Mouse (Mus musculus) erythroblast, embryonic 14.5 days (primary cell): ENCODE data around the gene Dzip1l. TPM values are rescaled to one million over a fixed set of nuclear protein-coding genes. Genes with fewer than 3 reads are reported as not detected.

Source experiments
- H3K27me3 ChIP-seq: 2 replicates; pipeline ENCODE4 v1.6.1; 2012; ENCODE audit warnings: inconsistent platforms; ENCODE audit not compliant: control insufficient read depth
- H3K36me3 ChIP-seq: 2 replicates; pipeline ENCODE4 v1.6.1; 2012; ENCODE audit warnings: mild to moderate bottlenecking, inconsistent platforms; ENCODE audit not compliant: control insufficient read depth
- H3K4me1 ChIP-seq: 2 replicates; pipeline ENCODE4 v1.6.1; 2012; ENCODE audit warnings: inconsistent platforms; ENCODE audit not compliant: control insufficient read depth
- H3K4me3 ChIP-seq: replicated peaks from 2 replicates; pipeline ENCODE3; 2012; ENCODE audit warnings: moderate library complexity, mild to moderate bottlenecking, inconsistent platforms
- H3K9me3 ChIP-seq: 2 replicates; pipeline ENCODE4 v1.6.1; 2012; ENCODE audit warnings: low read length, inconsistent platforms, mixed read lengths; ENCODE audit not compliant: control insufficient read depth
- GATA1 ChIP-seq: IDR thresholded peaks from 2 replicates; pipeline ENCODE4 v1.6.1; 2012; ENCODE audit warnings: low read length, inconsistent platforms, mixed read lengths
- TAL1 ChIP-seq: IDR thresholded peaks from 3 replicates; pipeline ENCODE4 v1.6.1; 2012; ENCODE audit warnings: low read length, inconsistent platforms, mixed read lengths
- polyA plus RNA-seq: library from polyadenylated mRNA; stranded (reverse); fragments of >175 nt; gene quantifications from 2 replicates; pipeline ENCODE4 v1.2.3, GENCODE M21; 2012

Dzip1l gene
- polyA plus RNA-seq, 1 experiment, result 0.02 TPM

- Histone ChIP-seq H3K4me1 (no peaks in the 10 kb centered on the region), H3K27me3 (no peaks in the 10 kb centered on the region), H3K9me3 (no peaks in the 10 kb centered on the region), H3K36me3 (no peaks in the 10 kb centered on the region), H3K4me3 (no peak overlapping the region)
- TF ChIP-seq GATA1 (no peak), TAL1 (no peak)
Observed at GRCm38 (mm10) chr9:99637736-99638135, 8.4 kb downstream of the Dzip1l start.

- H3K9me3 ChIP-seq, result no peaks in the 10 kb centered on the region
- H3K36me3 ChIP-seq, result no peaks in the 10 kb centered on the region
- no peak overlapping the region for H3K4me3 ChIP-seq
- H3K4me1 ChIP-seq, result no peaks in the 10 kb centered on the region
- TF ChIP-seq GATA1, result no peak
- no peak for TF ChIP-seq TAL1
- H3K27me3 ChIP-seq, result no peaks in the 10 kb centered on the region
Observed at GRCm38 (mm10) chr9:99639957-99640356, 10.7 kb downstream of the Dzip1l start.

GRCm38 (mm10) chr9:99645416-99645815, 16.1 kb downstream of the Dzip1l start:
- H3K4me3 ChIP-seq, result no peak overlapping the region
- no peaks in the 10 kb centered on the region for H3K4me1 ChIP-seq
- H3K9me3 ChIP-seq, result no peaks in the 10 kb centered on the region
- no peaks in the 10 kb centered on the region for H3K36me3 ChIP-seq
- no peaks in the 10 kb centered on the region for H3K27me3 ChIP-seq
- no peak for TF ChIP-seq TAL1
- TF ChIP-seq GATA1, result no peak

- no peaks in the 10 kb centered on the region for H3K9me3 ChIP-seq
- no peaks in the 10 kb centered on the region for H3K36me3 ChIP-seq
- H3K4me1 ChIP-seq, result no peaks in the 10 kb centered on the region
- TF ChIP-seq TAL1 (no peak), GATA1 (no peak)
- no peaks in the 10 kb centered on the region for H3K27me3 ChIP-seq
- no peak overlapping the region for H3K4me3 ChIP-seq
Observed at GRCm38 (mm10) chr9:99646102-99646501, 16.8 kb downstream of the Dzip1l start.

GRCm38 (mm10) chr9:99660756-99661155, 31.5 kb downstream of the Dzip1l start:
- no peak overlapping the region for H3K4me3 ChIP-seq
- no peaks in the 10 kb centered on the region for H3K36me3 ChIP-seq
- H3K27me3 ChIP-seq, result no peaks in the 10 kb centered on the region
- no peaks in the 10 kb centered on the region for H3K4me1 ChIP-seq
- TF ChIP-seq GATA1, result no peak
- H3K9me3 ChIP-seq, result no peaks in the 10 kb centered on the region

- TF ChIP-seq TAL1, result no peak
- no peak for TF ChIP-seq GATA1
- no peaks in the 10 kb centered on the region for H3K9me3 ChIP-seq
- H3K4me1 ChIP-seq, result no peaks in the 10 kb centered on the region
- no peak overlapping the region for H3K4me3 ChIP-seq
- no peaks in the 10 kb centered on the region for H3K27me3 ChIP-seq
- H3K36me3 ChIP-seq, result no peaks in the 10 kb centered on the region
Observed at GRCm38 (mm10) chr9:99661606-99662166, 32.4 kb downstream of the Dzip1l start.

- Histone ChIP-seq H3K27me3 (no peaks in the 10 kb centered on the region), H3K4me3 (no peak overlapping the region), H3K4me1 (no peaks in the 10 kb centered on the region), H3K36me3 (no peaks in the 10 kb centered on the region), H3K9me3 (no peaks in the 10 kb centered on the region)
- no peak for TF ChIP-seq TAL1
- TF ChIP-seq GATA1, result no peak
Observed at GRCm38 (mm10) chr9:99662406-99662805, 33.1 kb downstream of the Dzip1l start.

- TF ChIP-seq GATA1 (no peak), TAL1 (no peak)
- Histone ChIP-seq H3K4me1 (no peaks in the 10 kb centered on the region), H3K36me3 (no peaks in the 10 kb centered on the region), H3K9me3 (no peaks in the 10 kb centered on the region), H3K27me3 (no peaks in the 10 kb centered on the region), H3K4me3 (no peak overlapping the region)
Observed at GRCm38 (mm10) chr9:99662887-99663286, 33.6 kb downstream of the Dzip1l start.

GRCm38 (mm10) chr9:99667596-99667995, 38.3 kb downstream of the Dzip1l start:
- TF ChIP-seq TAL1 (no peak), GATA1 (no peak)

GRCm38 (mm10) chr9:99671603-99672002, 42.3 kb downstream of the Dzip1l start:
- H3K4me1 ChIP-seq, result no peaks in the 10 kb centered on the region
- H3K27me3 ChIP-seq, result no peaks in the 10 kb centered on the region
- no peaks in the 10 kb centered on the region for H3K36me3 ChIP-seq
- TF ChIP-seq GATA1 (no peak), TAL1 (no peak)
- H3K9me3 ChIP-seq, result 0 out of 2 replicates have a peak, but pooled peaks cover 6% of the 10 kb centered on the region
- H3K4me3 ChIP-seq, result no peak overlapping the region

More at GRCm38 (mm10) chr9:99667596-99667995, 38.3 kb downstream of the Dzip1l start:
- Histone ChIP-seq H3K4me1 (no peaks in the 10 kb centered on the region), H3K27me3 (no peaks in the 10 kb centered on the region), H3K9me3 (0 out of 2 replicates have a peak, but pooled peaks cover 6% of the 10 kb centered on the region), H3K4me3 (no peak overlapping the region), H3K36me3 (no peaks in the 10 kb centered on the region)
